Mouse (Mus musculus) cerebellum, postnatal 10 days (tissue): Measurements from ENCODE around the gene Syn3.

Experiments used
- DNase-seq, 2 experiments: peaks; one replicate each; pipeline ENCODE4 v3.0.0; 2021; ENCODE audit warnings: mixed read lengths in 2 of 2

Gene Syn3

GRCm38 (mm10) chr10:86468612-86469546, 29.8 kb downstream of the Syn3 start:
- no peak for DNase-seq

- peak; percentile 94 to 95 for DNase-seq
Observed at GRCm38 (mm10) chr10:86463538-86464199, 35.0 kb downstream of the Syn3 start.

- peak in 1 of 2 experiments; percentile 49 for DNase-seq
Observed at GRCm38 (mm10) chr10:86459643-86460042, 39.1 kb downstream of the Syn3 start.

- peak; percentile 52 to 71 for DNase-seq
Observed at GRCm38 (mm10) chr10:86457665-86458209, 41.0 kb downstream of the Syn3 start.

- peak in 1 of 2 experiments; percentile 41 for DNase-seq
Observed at GRCm38 (mm10) chr10:86457195-86457594, 41.5 kb downstream of the Syn3 start.

GRCm38 (mm10) chr10:86455296-86456055, 43.2 kb downstream of the Syn3 start:
- peak in 1 of 2 experiments; percentile 38 for DNase-seq

- peak; percentile 70 to 83 for DNase-seq
Observed at GRCm38 (mm10) chr10:86452326-86452995, 46.2 kb downstream of the Syn3 start.

GRCm38 (mm10) chr10:86451294-86451693, 47.4 kb downstream of the Syn3 start:
- DNase-seq = no peak

- DNase-seq = no peak
Observed at GRCm38 (mm10) chr10:86446649-86447048, 52.0 kb downstream of the Syn3 start.

- DNase-seq = no peak
Observed at GRCm38 (mm10) chr10:86445207-86445606, 53.5 kb downstream of the Syn3 start.

GRCm38 (mm10) chr10:86444665-86445064, 54.0 kb downstream of the Syn3 start:
- no peak for DNase-seq

GRCm38 (mm10) chr10:86441765-86442164, 56.9 kb downstream of the Syn3 start:
- no peak for DNase-seq

- DNase-seq = no peak
Observed at GRCm38 (mm10) chr10:86439640-86440039, 59.1 kb downstream of the Syn3 start.

GRCm38 (mm10) chr10:86437294-86437693, 61.4 kb downstream of the Syn3 start:
- DNase-seq = no peak

GRCm38 (mm10) chr10:86435006-86435405, 63.7 kb downstream of the Syn3 start:
- peak in 1 of 2 experiments; percentile 19 for DNase-seq

GRCm38 (mm10) chr10:86429651-86430050, 69.0 kb downstream of the Syn3 start:
- DNase-seq = peak; percentile 23

- DNase-seq = peak; percentile 11 to 16
Observed at GRCm38 (mm10) chr10:86427956-86428355, 70.7 kb downstream of the Syn3 start.

GRCm38 (mm10) chr10:86425690-86426530, 72.8 kb downstream of the Syn3 start:
- DNase-seq = peak; percentile 46 to 58

- no peak for DNase-seq
Observed at GRCm38 (mm10) chr10:86421731-86422370, 76.8 kb downstream of the Syn3 start.

GRCm38 (mm10) chr10:86418931-86419330, 79.8 kb downstream of the Syn3 start:
- peak; percentile 88 to 89 for DNase-seq

GRCm38 (mm10) chr10:86418345-86418744, 80.4 kb downstream of the Syn3 start:
- peak; percentile 48 to 65 for DNase-seq
